Mouse (Mus musculus) forebrain, embryonic 10.5 days (tissue): ENCODE measurements around the gene Wdr77. TPM values are rescaled to one million over a fixed set of nuclear protein-coding genes. Genes with fewer than 3 reads are reported as not detected.

Source experiments
- polyA plus RNA-seq: library from polyadenylated mRNA; unstranded; fragments of >200 nt; fragmentation: Nextera tagmentation; extraction: Ambion mirVana; gene quantifications from 2 replicates; pipeline ENCODE4 v1.2.1, GENCODE M21; 2016

Gene Wdr77
- polyA plus RNA-seq, 1 experiment from 2014 or later: 207 TPM

Other genes with a start within 250 kb of the Wdr77 start
- 75.5 and 78.0 TPM in 2 replicates for gene Rap1a, start 158.0 kb upstream of the Wdr77 start, polyA plus RNA-seq
- gene Adora3, start 88.5 kb upstream of the Wdr77 start, polyA plus RNA-seq: 0.16 and 0.41 TPM in 2 replicates
- not detected in 2 replicates for gene Tmigd3, start 88.5 kb upstream of the Wdr77 start, polyA plus RNA-seq
- 0.30 and 0.86 TPM in 2 replicates for gene I830077J02Rik, start 26.7 kb upstream of the Wdr77 start, polyA plus RNA-seq
- gene Atp5f1, start 730 bp downstream of the Wdr77 start, polyA plus RNA-seq: 475 and 481 TPM in 2 replicates
- gene Ovgp1, start 14.3 kb downstream of the Wdr77 start, polyA plus RNA-seq: 2.4 TPM in 2 replicates
- 1.8 and 1.9 TPM in 2 replicates for gene Pifo, start 55.3 kb downstream of the Wdr77 start, polyA plus RNA-seq
- gene Chil5, start 73.4 kb downstream of the Wdr77 start, polyA plus RNA-seq: not detected in 2 replicates
- 0.77 and 0.90 TPM in 2 replicates for gene Chia1, start 153.9 kb downstream of the Wdr77 start, polyA plus RNA-seq
- not detected in 2 replicates for gene Chil3, start 208.2 kb downstream of the Wdr77 start, polyA plus RNA-seq